Comparison of ENCODE assay signal across 11 mouse cellular contexts in the genomic region with DNA sequence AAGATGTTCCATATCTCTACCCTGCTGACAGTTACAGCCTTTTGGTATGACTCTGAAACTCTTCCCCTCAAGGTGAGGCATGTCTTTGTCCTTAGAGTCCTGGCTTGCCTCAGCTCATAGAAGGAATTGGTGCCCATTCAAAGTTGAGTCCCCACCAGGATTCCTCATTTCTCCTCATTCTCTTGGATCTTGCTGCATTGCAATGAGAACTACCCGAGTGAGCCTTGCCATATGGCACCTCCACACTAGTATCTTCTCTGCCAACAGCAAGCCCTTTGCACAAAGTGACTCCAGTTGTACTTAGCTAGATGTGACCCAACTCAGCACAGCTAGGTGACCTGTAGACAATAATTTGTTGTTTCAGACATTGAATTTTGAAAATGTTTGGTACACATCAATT. TPM values are rescaled to one million over a fixed set of nuclear protein-coding genes. Genes with fewer than 3 reads are reported as not detected.
DNase-seq lines count a peak whose midpoint lies in the region; ATAC-seq lines count a peak whose summit lies in the region.
"Had no signal": no experiment of that assay in that cellular context is flagged by ENCODE, and none has a peak within 500 bp of the region (broad histone marks: within the 10 kb centered on the region; RNA-seq: fewer than 3 reads in every experiment).

No protein-coding gene starts in this region.

- ATAC-seq in CD4-positive, CD25-positive, alpha-beta regulatory T cell, adult 4 months = no peak
- ATAC-seq: activated CD4-positive, CD25-positive, alpha-beta regulatory T cell, adult 4 months had no signal

- DNase-seq in CD4-positive, CD25-positive, alpha-beta regulatory T cell, adult 2 months (ENCODE audit: low read depth, low spot score) = peak; percentile 17
- DNase-seq in kidney, postnatal 10 days = peak; percentile 11
- DNase-seq in kidney, postnatal 36 days = no peak
- peak; percentile 9 for DNase-seq in thymus, postnatal 4 days
- no peak for DNase-seq in thymus, postnatal 14 days
- peak; percentile 47 for DNase-seq in testis, postnatal 10 days (ENCODE audit: low spot score)
- no peak for DNase-seq in kidney, adult 9 months

RNA-seq across cellular contexts. Expression of gene Mroh2a, which starts 3.2 kb away (rescaled TPM):
- polyA plus RNA-seq in CD4-positive, CD25-positive, alpha-beta regulatory T cell, adult 4 months (2017; shearing (Covaris generic)) = 1 to 10 TPM; 1.4 to 1.6 TPM

RNA-seq across cellular contexts. Expression of gene Ugt1a1, which starts 11.8 kb away (rescaled TPM):
- not detected for polyA plus RNA-seq in CD4-positive, CD25-positive, alpha-beta regulatory T cell, adult 4 months (2017; shearing (Covaris generic))
- polyA plus RNA-seq: activated CD4-positive, CD25-positive, alpha-beta regulatory T cell, adult 4 months; heart, embryonic 13.5 days; lung, embryonic 16.5 days had no signal

RNA-seq across cellular contexts. Expression of gene Dnajb3, which starts 18.0 kb away (rescaled TPM):
- under 1 TPM; 0.63 to 0.73 TPM for polyA plus RNA-seq in CD4-positive, CD25-positive, alpha-beta regulatory T cell, adult 4 months (2017; shearing (Covaris generic))

RNA-seq across cellular contexts. Expression of gene Ugt1a2, which starts 23.2 kb away (rescaled TPM):
- polyA plus RNA-seq in CD4-positive, CD25-positive, alpha-beta regulatory T cell, adult 4 months (2017; shearing (Covaris generic)) = not detected
- polyA plus RNA-seq: activated CD4-positive, CD25-positive, alpha-beta regulatory T cell, adult 4 months; heart, embryonic 13.5 days; lung, embryonic 16.5 days had no signal

RNA-seq across cellular contexts. Expression of gene Hjurp, which starts 53.8 kb away (rescaled TPM):
- polyA plus RNA-seq in CD4-positive, CD25-positive, alpha-beta regulatory T cell, adult 4 months (2017; shearing (Covaris generic)) = 10 to 100 TPM; 56.6 to 72.9 TPM

Comparison
In these comparisons a context has a peak if more than half of its experiments do, and no peak if none do; other contexts are left out.
1. DNase-seq: peak in CD4-positive, CD25-positive, alpha-beta regulatory T cell, adult 2 months (single experiment), kidney, postnatal 10 days (single experiment), thymus, postnatal 4 days (single experiment) and testis, postnatal 10 days (single experiment); none in kidney, postnatal 36 days (0 of 2), thymus, postnatal 14 days (single experiment) and kidney, adult 9 months (single experiment).